Mouse (Mus musculus) embryonic facial prominence, embryonic 12.5 days (tissue): ENCODE results near the gene Lin7c. TPM values are rescaled to one million over a fixed set of nuclear protein-coding genes. Genes with fewer than 3 reads are reported as not detected.

Source experiments
- ATAC-seq: fragments of 200-750 bp; cut with Nextera tagmentation; 2 replicates; pipeline ENCODE4 v1.8.0; 2017; ENCODE audit not compliant: insufficient number of reproducible peaks, insufficient read depth, low FRiP score, low TSS enrichment
- H3K27ac ChIP-seq: fragments of 300-500 bp; sonication (generic); 2 replicates; pipeline ENCODE4 v1.5.1; 2016; ENCODE audit warnings: mild to moderate bottlenecking
- H3K27me3 ChIP-seq: fragments of 300-500 bp; sonication (generic); 2 replicates; pipeline ENCODE4 v1.6.1; 2016; ENCODE audit warnings: mild to moderate bottlenecking, moderate library complexity
- H3K36me3 ChIP-seq: fragments of 300-500 bp; sonication (generic); 2 replicates; pipeline ENCODE4 v1.6.1; 2016; ENCODE audit warnings: mild to moderate bottlenecking
- H3K4me1 ChIP-seq: fragments of 300-500 bp; sonication (generic); 2 replicates; pipeline ENCODE4 v1.6.1; 2016
- H3K4me2 ChIP-seq: fragments of 300-500 bp; sonication (generic); replicated peaks from 2 replicates; pipeline ENCODE4 v1.6.1; 2016; ENCODE audit warnings: mild to moderate bottlenecking, moderate library complexity
- H3K4me3 ChIP-seq: fragments of 300-500 bp; sonication (generic); 2 replicates; pipeline ENCODE4 v1.5.1; 2016; ENCODE audit warnings: mild to moderate bottlenecking
- H3K9ac ChIP-seq: fragments of 300-500 bp; sonication (generic); 2 replicates; pipeline ENCODE4 v1.6.1; 2016; ENCODE audit warnings: mild to moderate bottlenecking, moderate library complexity
- H3K9me3 ChIP-seq: fragments of 300-500 bp; sonication (generic); 2 replicates; pipeline ENCODE4 v1.6.1; 2016; ENCODE audit warnings: mild to moderate bottlenecking, moderate library complexity
- WGBS: fragments of 180-500 bp; shearing (Covaris S2); methylation state at CpG from one replicate; pipeline ENCODE4 v1.1.7; 2016; 5-methylcytosine and 5-hydroxymethylcytosine counted together
- polyA plus RNA-seq: library from polyadenylated mRNA; unstranded; fragments of >200 nt; fragmentation: Nextera tagmentation; extraction: Ambion mirVana; gene quantifications from 2 replicates; pipeline ENCODE4 v1.2.1, GENCODE M21; 2016

The Lin7c gene
- polyA plus RNA-seq, 1 experiment from 2014 or later, result 70.2 TPM

DNA sequence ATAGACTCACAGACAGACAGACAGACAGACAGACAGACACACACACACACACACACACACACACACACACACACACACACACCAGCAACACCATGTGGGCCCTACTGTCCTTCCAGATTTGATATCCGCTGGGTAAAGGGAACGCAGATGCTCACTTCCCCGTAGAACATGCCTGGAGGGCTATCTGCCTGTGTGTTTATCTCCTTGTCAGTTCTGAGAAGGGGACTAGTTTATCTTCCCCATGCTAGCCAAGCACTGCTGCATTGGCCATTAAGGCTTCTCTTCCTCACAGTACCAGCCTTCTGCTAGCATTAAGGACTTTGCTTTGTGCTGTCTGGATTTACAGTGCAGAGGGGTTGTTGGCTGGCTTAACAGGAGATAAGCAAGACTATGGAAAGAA lies 38.6 kb downstream of the Lin7c start:
- no peak overlapping the region for H3K27ac ChIP-seq
- peaks cover 8% of the 10 kb centered on the region; the same call in 1 of the 2 replicates for H3K36me3 ChIP-seq
- no peak overlapping the region for H3K4me2 ChIP-seq
- no peaks in the 10 kb centered on the region for H3K9me3 ChIP-seq
- no peak overlapping the region for H3K9ac ChIP-seq
- H3K4me3 ChIP-seq, result no peak overlapping the region
- no peaks in the 10 kb centered on the region for H3K27me3 ChIP-seq
- ATAC-seq, result no peak
- 46% methylated on average over 3 of the region's 3 CpGs for WGBS
- peaks cover 18% of the 10 kb centered on the region for H3K4me1 ChIP-seq

DNA sequence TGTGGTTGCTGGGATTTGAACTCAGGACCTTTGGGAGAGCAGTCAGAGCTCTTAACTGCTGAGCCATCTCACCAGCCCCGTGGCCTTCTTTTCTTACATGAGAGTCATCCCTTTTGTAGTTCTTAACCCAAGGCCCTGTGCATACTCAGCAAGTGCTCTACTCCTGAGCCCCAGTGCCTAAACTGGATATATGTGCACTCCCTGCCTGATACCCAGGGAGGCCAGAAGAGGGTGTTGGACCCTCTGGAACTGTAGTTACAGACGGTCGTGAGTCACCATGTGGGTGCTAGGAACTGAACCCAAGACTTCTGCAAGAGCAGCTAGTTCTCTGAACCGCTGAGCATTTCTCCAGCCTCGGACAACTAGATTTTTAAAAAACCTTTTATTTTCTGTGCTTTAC lies 39.7 kb downstream of the Lin7c start:
- H3K4me1 ChIP-seq, result peaks cover 18% of the 10 kb centered on the region
- WGBS, result 95% methylated on average over 5 of the region's 5 CpGs
- no peak overlapping the region for H3K4me3 ChIP-seq
- no peak overlapping the region for H3K9ac ChIP-seq
- peaks cover 8% of the 10 kb centered on the region; the same call in 1 of the 2 replicates for H3K36me3 ChIP-seq
- H3K4me2 ChIP-seq, result no peak overlapping the region
- H3K27ac ChIP-seq, result no peak overlapping the region
- H3K9me3 ChIP-seq, result no peaks in the 10 kb centered on the region
- ATAC-seq, result no peak
- no peaks in the 10 kb centered on the region for H3K27me3 ChIP-seq

DNA sequence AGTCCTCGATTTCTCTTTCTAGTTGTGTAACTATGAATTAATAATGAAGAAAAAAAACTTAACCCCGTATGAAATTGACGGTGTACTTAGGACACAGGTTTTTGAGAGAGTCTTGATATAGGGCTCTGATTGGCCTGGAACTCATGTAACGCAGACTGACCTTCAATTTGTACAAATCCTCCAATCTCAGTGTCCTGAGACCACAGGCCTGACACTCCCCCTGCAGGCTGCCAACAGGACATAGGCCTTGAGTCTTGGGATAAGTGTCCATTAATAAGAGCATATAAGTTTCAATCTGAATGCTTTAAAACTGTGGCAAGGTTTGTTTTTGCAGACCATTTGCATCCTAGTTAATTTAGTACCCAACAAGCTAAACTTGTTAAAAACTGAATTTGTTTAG lies 40.1 kb downstream of the Lin7c start:
- ATAC-seq, result no peak
- Histone ChIP-seq H3K4me1 (peaks cover 18% of the 10 kb centered on the region), H3K27me3 (no peaks in the 10 kb centered on the region), H3K4me2 (no peak overlapping the region), H3K9me3 (no peaks in the 10 kb centered on the region), H3K27ac (no peak overlapping the region), H3K36me3 (peaks cover 5% of the 10 kb centered on the region; the same call in 1 of the 2 replicates), H3K4me3 (no peak overlapping the region), H3K9ac (no peak overlapping the region)
- 93% methylated on average over 4 of the region's 4 CpGs for WGBS

DNA sequence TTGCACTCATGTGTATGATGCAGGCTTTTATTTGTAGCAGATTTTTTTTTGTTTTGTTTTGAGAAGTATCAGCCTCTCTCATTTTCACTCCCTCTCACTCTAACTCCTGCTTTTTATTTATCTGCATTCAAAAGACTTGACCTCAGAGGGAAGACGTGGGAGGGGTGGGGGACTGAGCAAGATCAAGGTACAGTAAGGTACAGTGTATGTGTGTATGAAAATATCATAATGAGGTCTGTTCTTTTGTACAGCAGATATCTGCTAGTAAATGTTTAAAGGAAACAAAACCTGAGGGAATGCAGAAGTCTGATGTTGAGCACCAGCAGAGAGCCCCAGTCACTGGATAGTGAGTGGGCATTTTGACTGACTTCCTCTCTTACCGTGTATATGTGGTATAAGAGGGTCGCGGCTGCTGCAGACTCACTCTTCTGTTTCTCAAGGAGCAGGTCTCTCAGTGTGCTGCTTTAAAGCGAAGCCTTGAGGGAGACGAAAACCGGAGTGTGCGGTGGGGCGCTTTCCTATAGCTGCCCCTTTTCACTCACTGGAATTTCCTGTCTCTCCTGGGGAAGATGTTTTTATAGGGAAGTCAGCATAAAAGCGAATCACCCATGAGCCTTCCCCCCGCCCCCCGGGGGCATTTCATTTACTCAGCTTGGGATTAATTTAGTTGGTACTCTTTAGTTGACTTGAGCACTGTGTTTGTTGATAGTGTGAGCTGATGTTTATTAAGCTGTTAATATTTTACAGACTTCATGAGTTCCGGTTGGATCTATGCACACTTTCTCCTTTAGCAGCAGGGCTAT lies 41.5 kb downstream of the Lin7c start:
- ATAC-seq, result no peak
- Histone ChIP-seq H3K9ac (no peak overlapping the region), H3K4me3 (no peak overlapping the region), H3K4me2 (peak overlapping the region; percentile 15), H3K36me3 (no peaks in the 10 kb centered on the region), H3K4me1 (peaks cover 26% of the 10 kb centered on the region), H3K9me3 (no peaks in the 10 kb centered on the region), H3K27me3 (no peaks in the 10 kb centered on the region), H3K27ac (no peak overlapping the region)
- 18% methylated on average over 13 of the region's 13 CpGs for WGBS

DNA sequence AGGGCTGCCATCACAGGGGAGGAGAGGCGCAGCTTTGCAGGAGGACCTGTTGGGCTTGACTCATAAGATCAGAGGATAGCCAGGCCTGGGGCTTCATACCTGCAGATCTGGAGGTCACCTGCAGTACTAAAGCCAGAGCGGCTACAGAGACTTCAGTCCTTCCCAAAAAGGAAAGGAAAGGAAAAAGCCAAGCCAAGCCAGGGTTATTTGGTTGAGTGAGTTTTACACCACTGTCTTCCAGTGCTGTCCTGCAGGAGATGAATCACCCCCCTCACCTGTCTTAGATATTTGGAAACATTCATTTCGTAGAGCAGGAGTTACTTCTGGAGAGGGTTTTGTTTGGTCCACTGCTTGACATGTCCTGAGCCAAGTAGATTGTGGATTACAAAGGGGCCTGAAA lies 42.5 kb downstream of the Lin7c start:
- Histone ChIP-seq H3K4me2 (no peak overlapping the region), H3K27me3 (no peaks in the 10 kb centered on the region), H3K27ac (no peak overlapping the region), H3K4me1 (peaks cover 26% of the 10 kb centered on the region), H3K9ac (no peak overlapping the region), H3K9me3 (no peaks in the 10 kb centered on the region), H3K4me3 (no peak overlapping the region), H3K36me3 (no peaks in the 10 kb centered on the region)
- ATAC-seq, result no peak
- WGBS, result 82% methylated on average over 3 of the region's 3 CpGs

DNA sequence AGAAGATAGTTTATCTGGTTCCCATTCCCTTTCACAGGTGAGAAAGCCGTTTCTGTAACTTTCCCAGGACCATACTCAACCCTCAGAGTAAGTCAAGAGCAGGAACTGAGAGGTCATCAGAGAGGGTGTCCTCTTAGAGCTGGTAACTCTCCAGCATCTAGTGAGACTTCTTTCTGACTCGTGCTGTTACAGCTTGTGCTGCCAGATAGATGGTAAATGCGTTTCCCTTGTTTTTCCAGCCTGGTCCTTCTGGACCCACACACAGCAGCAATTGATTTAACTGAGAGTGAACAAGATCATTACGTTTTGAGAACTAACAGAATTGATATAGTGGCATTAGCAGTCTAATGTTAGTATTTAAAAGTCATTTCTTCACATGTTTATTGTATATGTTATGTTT lies 43.4 kb downstream of the Lin7c start:
- Histone ChIP-seq H3K27ac (no peak overlapping the region), H3K9me3 (no peaks in the 10 kb centered on the region), H3K36me3 (no peaks in the 10 kb centered on the region), H3K4me3 (no peak overlapping the region), H3K9ac (no peak overlapping the region), H3K4me1 (peaks cover 26% of the 10 kb centered on the region), H3K4me2 (no peak overlapping the region), H3K27me3 (no peaks in the 10 kb centered on the region)
- WGBS, result 67% methylated on average over 4 of the region's 4 CpGs
- ATAC-seq, result no peak

DNA sequence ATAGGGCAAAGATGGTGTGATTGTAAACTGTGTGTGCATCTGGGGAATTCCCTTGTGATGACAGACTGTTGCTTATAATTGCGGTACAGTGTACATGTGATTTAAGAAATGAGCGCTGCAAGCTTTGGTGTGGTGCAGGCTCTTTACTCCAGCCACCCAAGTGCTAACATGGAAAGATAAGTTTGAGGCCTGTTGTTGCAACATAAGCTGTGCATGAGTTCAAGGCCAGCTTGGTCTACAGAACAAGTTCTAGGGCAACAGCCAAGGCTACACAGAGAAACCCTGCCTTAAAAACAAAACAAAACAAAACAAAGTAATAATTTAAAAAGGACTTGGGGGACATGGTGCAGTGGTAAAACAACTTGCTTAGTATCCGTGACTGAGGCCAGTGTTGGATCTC lies 44.5 kb downstream of the Lin7c start:
- ATAC-seq, result no peak
- no peak overlapping the region for H3K9ac ChIP-seq
- H3K4me1 ChIP-seq, result peaks cover 26% of the 10 kb centered on the region
- no peaks in the 10 kb centered on the region for H3K9me3 ChIP-seq
- no peaks in the 10 kb centered on the region for H3K27me3 ChIP-seq
- 91% methylated on average over 3 of the region's 3 CpGs for WGBS
- H3K4me3 ChIP-seq, result no peak overlapping the region
- H3K27ac ChIP-seq, result no peak overlapping the region
- H3K36me3 ChIP-seq, result no peaks in the 10 kb centered on the region
- no peak overlapping the region for H3K4me2 ChIP-seq

DNA sequence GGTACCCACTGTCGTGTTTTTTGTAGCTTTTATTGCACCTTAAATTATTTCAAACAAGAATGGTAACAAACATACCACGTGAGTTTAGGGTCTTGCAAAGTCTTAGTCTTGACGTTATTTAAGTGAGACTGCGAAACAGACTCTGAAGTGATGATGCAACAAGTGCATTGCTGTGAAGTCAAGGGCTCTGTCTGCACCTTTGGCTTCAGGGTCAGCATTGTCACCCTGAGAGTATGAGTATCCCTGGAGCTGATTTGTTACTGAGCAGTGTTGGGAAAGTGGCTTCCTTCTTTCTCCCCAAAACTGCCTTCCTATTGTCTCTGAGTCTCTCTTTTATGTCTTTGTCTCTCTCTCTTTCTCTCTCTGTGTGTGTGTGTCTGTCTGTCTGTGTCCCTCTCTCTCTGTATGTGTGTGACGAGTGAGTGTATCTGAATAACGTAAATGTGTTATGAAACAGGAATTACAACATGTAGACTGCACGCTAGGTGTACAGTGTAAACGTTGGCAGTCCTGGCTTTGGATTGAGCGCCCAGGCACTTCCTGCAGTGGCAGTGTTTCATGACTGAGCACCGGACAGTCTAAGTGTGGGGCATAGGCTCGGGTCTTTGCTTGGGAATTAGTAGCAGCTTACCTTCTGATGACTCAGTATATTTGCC lies 45.2 kb downstream of the Lin7c start:
- H3K27me3 ChIP-seq, result no peaks in the 10 kb centered on the region
- no peaks in the 10 kb centered on the region for H3K36me3 ChIP-seq
- WGBS, result 72% methylated on average over 11 of the region's 11 CpGs
- H3K4me2 ChIP-seq, result no peak overlapping the region
- no peak for ATAC-seq
- no peak overlapping the region for H3K9ac ChIP-seq
- peaks cover 26% of the 10 kb centered on the region for H3K4me1 ChIP-seq
- no peaks in the 10 kb centered on the region for H3K9me3 ChIP-seq
- no peak overlapping the region for H3K4me3 ChIP-seq
- no peak overlapping the region for H3K27ac ChIP-seq

DNA sequence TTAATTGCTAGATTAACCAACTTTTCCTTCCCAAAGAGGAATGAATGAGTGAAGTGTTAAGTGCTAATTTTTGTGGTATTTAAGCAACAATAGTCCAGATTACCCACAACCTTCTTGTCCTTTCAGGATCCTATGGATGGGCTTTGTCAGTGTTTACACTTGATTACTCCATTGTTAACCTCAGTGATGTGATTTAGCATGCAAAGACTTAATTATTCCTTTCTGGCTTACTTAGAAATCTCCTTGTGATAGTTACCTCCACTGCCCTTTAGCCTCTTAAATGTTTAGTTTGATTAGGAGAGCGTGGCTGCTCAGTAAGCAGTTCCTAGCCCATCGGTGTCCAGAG lies 45.7 kb downstream of the Lin7c start:
- Histone ChIP-seq H3K9ac (no peak overlapping the region), H3K36me3 (no peaks in the 10 kb centered on the region), H3K27ac (no peak overlapping the region), H3K9me3 (no peaks in the 10 kb centered on the region), H3K27me3 (no peaks in the 10 kb centered on the region), H3K4me3 (no peak overlapping the region), H3K4me1 (peaks cover 25% of the 10 kb centered on the region), H3K4me2 (no peak overlapping the region)
- 41% methylated on average over 2 of the region's 2 CpGs for WGBS
- ATAC-seq, result no peak

DNA sequence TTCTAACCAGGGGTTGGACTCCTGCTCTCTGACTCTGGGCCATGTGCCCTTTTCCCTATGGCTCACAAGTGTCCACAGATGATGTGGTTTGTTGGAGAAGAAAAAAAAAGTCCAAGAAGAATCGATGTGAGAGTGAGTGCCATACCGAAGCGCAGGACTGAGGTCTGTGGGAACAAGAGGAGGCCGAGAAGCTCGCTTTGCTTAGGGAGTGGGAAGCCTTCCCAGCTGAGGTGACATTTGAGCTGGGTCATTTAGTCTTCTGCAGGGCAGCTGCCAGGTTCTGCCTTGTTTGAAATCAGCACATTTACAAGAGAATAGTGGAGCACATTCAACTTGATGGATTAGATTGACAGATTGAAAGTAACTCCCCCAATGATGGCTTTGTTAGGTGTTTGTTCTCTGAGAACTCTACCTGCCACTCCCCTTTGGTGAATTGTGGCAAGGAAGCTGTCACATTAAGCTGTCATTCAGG lies 51.4 kb downstream of the Lin7c start:
- no peak overlapping the region for H3K4me3 ChIP-seq
- WGBS, result 9% methylated on average over 5 of the region's 5 CpGs
- no peaks in the 10 kb centered on the region for H3K27me3 ChIP-seq
- no peaks in the 10 kb centered on the region for H3K36me3 ChIP-seq
- H3K9me3 ChIP-seq, result no peaks in the 10 kb centered on the region
- no peak overlapping the region for H3K9ac ChIP-seq
- ATAC-seq, result no peak
- no peak overlapping the region for H3K27ac ChIP-seq
- H3K4me2 ChIP-seq, result no peak overlapping the region
- H3K4me1 ChIP-seq, result peaks cover 10% of the 10 kb centered on the region

DNA sequence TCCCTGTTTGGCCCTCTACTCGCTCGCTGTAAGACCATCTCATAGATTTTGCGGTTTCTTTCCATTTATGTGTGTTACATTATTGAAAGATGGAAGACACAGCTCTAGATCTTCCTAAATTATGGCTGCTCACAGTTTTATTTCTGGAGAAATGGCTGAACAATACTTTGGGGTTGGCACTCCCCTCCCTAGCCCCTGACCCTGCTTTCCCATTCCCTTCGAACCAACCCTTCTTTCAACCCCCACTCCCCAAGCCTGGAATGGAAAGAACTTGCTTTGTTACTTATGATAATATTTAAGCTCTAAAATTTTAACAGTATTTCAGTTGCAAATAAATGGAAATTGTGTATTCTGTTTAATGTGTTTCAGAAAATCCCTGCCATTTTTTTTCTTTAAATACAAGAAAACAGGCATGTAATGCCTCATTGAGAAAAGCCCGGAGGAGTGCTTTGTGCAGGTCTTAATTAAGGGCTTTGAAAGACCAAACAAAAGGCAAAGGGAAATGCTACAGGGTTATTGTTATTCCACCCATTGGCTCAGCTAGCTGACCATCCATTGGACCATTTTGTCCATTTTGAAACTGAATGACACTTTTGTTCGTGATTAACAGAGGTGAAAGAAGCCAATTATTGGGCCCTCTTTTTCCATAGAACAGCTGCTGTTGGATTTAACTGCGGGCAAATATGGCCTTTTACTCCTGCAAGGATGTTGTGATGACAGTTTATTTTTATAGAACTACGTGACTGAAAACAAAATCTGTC lies 52.3 kb downstream of the Lin7c start:
- ATAC-seq, result no peak
- WGBS, result 41% methylated on average over 8 of the region's 8 CpGs
- no peak overlapping the region for H3K27ac ChIP-seq
- peaks cover 10% of the 10 kb centered on the region for H3K4me1 ChIP-seq
- H3K27me3 ChIP-seq, result no peaks in the 10 kb centered on the region
- H3K9me3 ChIP-seq, result no peaks in the 10 kb centered on the region
- H3K36me3 ChIP-seq, result no peaks in the 10 kb centered on the region
- no peak overlapping the region for H3K4me2 ChIP-seq
- H3K9ac ChIP-seq, result no peak overlapping the region
- no peak overlapping the region for H3K4me3 ChIP-seq

DNA sequence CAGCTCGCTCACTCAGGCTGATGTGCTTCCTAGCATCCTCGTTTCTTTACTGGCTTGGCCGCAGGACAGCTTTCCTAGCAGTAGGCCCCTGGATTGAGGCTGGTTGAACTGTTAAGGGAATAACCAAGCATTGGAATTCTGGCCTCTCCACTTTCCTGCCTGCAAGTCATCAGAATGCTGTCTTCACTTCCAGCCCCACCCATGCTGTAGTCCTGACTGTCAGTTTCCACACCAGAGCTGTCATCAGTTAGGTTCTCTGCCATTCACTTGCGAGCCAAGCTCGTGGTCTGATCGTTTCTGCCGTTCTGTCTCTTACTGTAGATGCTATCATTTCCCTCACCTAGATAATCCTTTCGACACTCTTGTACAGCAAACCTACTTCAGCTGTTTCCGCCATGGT lies 54.3 kb downstream of the Lin7c start:
- 80% methylated on average over 9 of the region's 9 CpGs for WGBS

More for the DNA sequence above, 54.3 kb downstream of the Lin7c start:
- H3K4me2 ChIP-seq, result no peak overlapping the region
- peaks cover 12% of the 10 kb centered on the region for H3K4me1 ChIP-seq
- no peaks in the 10 kb centered on the region for H3K27me3 ChIP-seq
- H3K9me3 ChIP-seq, result no peaks in the 10 kb centered on the region
- no peaks in the 10 kb centered on the region for H3K36me3 ChIP-seq
- no peak for ATAC-seq
- H3K27ac ChIP-seq, result no peak overlapping the region
- no peak overlapping the region for H3K9ac ChIP-seq
- H3K4me3 ChIP-seq, result no peak overlapping the region
